Mouse (Mus musculus) embryonic facial prominence, embryonic 12.5 days (tissue): Measurements from ENCODE around the gene Ptprt. TPM values are rescaled to one million over a fixed set of nuclear protein-coding genes. Genes with fewer than 3 reads are reported as not detected.

Experiments used
- ATAC-seq: fragments of 200-750 bp; cut with Nextera tagmentation; 2 replicates; pipeline ENCODE4 v1.8.0; 2017; ENCODE audit not compliant: insufficient number of reproducible peaks, insufficient read depth, low FRiP score, low TSS enrichment
- H3K27ac ChIP-seq: fragments of 300-500 bp; sonication (generic); 2 replicates; pipeline ENCODE4 v1.5.1; 2016; ENCODE audit warnings: mild to moderate bottlenecking
- H3K27me3 ChIP-seq: fragments of 300-500 bp; sonication (generic); 2 replicates; pipeline ENCODE4 v1.6.1; 2016; ENCODE audit warnings: mild to moderate bottlenecking, moderate library complexity
- H3K36me3 ChIP-seq: fragments of 300-500 bp; sonication (generic); 2 replicates; pipeline ENCODE4 v1.6.1; 2016; ENCODE audit warnings: mild to moderate bottlenecking
- H3K4me1 ChIP-seq: fragments of 300-500 bp; sonication (generic); 2 replicates; pipeline ENCODE4 v1.6.1; 2016
- H3K4me2 ChIP-seq: fragments of 300-500 bp; sonication (generic); replicated peaks from 2 replicates; pipeline ENCODE4 v1.6.1; 2016; ENCODE audit warnings: mild to moderate bottlenecking, moderate library complexity
- H3K4me3 ChIP-seq: fragments of 300-500 bp; sonication (generic); 2 replicates; pipeline ENCODE4 v1.5.1; 2016; ENCODE audit warnings: mild to moderate bottlenecking
- H3K9ac ChIP-seq: fragments of 300-500 bp; sonication (generic); 2 replicates; pipeline ENCODE4 v1.6.1; 2016; ENCODE audit warnings: mild to moderate bottlenecking, moderate library complexity
- H3K9me3 ChIP-seq: fragments of 300-500 bp; sonication (generic); 2 replicates; pipeline ENCODE4 v1.6.1; 2016; ENCODE audit warnings: mild to moderate bottlenecking, moderate library complexity
- WGBS: fragments of 180-500 bp; shearing (Covaris S2); methylation state at CpG from one replicate; pipeline ENCODE4 v1.1.7; 2016; 5-methylcytosine and 5-hydroxymethylcytosine counted together
- polyA plus RNA-seq: library from polyadenylated mRNA; unstranded; fragments of >200 nt; fragmentation: Nextera tagmentation; extraction: Ambion mirVana; gene quantifications from 2 replicates; pipeline ENCODE4 v1.2.1, GENCODE M21; 2016

The Ptprt gene
- polyA plus RNA-seq, 1 experiment from 2014 or later: 1.3 TPM

DNA sequence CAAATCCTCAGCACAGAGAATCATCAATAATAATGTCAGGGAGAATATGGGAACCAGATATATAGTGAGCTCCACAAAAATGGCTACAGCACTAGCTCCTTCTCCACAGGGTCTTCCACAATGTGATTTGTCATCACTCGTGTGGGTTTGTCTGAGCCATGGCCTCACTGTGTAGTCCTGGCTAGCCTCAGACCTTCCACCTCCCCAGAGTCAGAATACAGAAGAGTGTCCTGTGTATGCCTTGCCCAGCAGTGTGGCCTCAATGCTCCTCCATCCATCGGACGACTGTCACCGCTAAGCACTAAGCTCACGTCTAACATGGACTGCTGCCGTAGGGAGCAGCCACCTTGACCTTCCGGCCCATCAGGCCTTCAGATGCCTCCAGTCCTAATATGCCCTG lies 83.1 kb downstream of the Ptprt start:
- Histone ChIP-seq H3K27me3 (no peaks in the 10 kb centered on the region), H3K9ac (no peak overlapping the region), H3K36me3 (no peaks in the 10 kb centered on the region), H3K27ac (no peak overlapping the region), H3K4me1 (no peaks in the 10 kb centered on the region), H3K9me3 (no peaks in the 10 kb centered on the region), H3K4me3 (no peak overlapping the region), H3K4me2 (no peak overlapping the region)
- 94% methylated on average over 7 of the region's 7 CpGs for WGBS
- no peak for ATAC-seq

DNA sequence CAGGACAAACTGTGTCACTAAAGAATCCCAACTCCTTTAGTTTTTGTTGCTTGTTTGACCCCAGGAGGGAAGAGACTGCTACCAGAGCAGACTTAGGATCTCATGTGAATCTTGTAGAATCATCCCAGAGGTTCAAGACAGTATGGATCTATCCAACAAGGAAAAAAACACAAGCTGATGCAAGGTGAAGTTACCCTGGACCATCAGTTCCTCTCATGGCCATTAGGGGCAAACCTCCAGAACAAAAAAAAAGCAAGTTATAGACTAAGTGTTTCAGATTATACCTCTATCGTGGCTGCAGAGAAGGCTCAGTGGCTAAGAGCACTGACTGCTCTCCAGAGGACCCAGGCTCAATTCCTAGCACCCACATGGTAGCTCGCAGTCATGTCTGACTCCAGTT lies 88.1 kb downstream of the Ptprt start:
- H3K4me3 ChIP-seq: no peak overlapping the region
- no peak overlapping the region for H3K4me2 ChIP-seq
- no peaks in the 10 kb centered on the region for H3K36me3 ChIP-seq
- no peak overlapping the region for H3K9ac ChIP-seq
- H3K27ac ChIP-seq: no peak overlapping the region
- no peak for ATAC-seq
- WGBS: 70% methylated on average over 2 of the region's 2 CpGs
- no peaks in the 10 kb centered on the region for H3K27me3 ChIP-seq
- no peaks in the 10 kb centered on the region for H3K4me1 ChIP-seq
- H3K9me3 ChIP-seq: no peaks in the 10 kb centered on the region

DNA sequence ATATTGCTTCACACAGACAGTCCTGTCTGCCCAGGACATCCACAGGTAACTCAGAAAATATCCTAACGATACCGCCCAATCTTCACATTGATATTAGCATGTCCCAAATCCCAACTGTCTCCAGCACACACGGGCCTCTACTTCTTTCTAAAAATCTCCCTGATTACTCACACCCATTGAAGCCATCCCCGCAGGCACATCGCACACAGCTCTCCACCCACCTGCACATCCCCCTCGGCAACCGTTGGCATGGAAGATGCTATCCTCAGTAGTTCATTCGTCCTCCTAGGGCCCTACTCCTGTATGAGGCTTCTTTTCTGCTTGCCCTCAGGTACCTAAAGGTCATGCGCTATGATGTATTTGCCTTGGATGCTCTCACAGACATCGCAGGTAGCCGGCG lies 89.9 kb downstream of the Ptprt start:
- H3K9ac ChIP-seq: no peak overlapping the region
- no peak overlapping the region for H3K27ac ChIP-seq
- H3K4me3 ChIP-seq: no peak overlapping the region
- 92% methylated on average over 12 of the region's 12 CpGs for WGBS
- no peaks in the 10 kb centered on the region for H3K36me3 ChIP-seq
- no peaks in the 10 kb centered on the region for H3K4me1 ChIP-seq
- ATAC-seq: no peak
- H3K4me2 ChIP-seq: no peak overlapping the region
- H3K27me3 ChIP-seq: no peaks in the 10 kb centered on the region
- no peaks in the 10 kb centered on the region for H3K9me3 ChIP-seq

DNA sequence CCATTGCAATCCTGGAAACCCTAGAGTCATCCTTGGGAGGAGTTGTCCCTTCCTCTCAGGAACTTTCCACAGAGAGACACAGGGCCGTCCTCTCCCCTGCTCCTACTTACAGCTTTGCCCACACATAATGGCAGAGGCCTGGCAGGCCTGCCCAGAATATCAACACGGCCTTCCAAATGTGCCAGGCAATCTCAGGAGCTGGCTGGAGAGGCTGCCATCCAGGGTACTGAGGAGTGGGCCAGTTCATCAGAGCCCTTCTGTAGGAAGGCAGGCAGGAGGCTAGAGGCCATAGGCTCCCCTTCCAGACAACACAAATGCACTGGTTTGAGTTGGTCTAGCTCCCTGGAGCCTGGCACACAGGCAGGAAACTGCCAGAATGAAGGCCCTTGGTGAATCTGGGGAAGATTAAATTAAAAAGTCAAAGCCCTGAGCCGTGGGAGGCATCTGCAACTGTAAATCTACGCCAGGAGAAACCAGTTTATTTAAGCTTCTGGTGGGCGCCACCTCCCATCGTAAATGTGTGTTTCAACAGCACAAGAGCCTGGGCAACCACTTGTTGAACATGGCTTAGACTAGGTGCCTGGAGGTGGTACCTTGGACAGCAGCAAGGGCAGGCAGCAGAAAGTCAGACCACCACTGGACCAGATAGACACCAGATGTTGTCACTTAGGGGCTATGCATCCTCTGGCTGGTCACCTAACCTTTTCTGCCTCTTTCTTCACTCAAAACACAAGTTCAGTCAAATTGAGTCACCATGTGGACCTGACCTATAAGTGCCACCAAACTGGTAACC lies 92.4 kb downstream of the Ptprt start:
- Histone ChIP-seq H3K27me3 (no peaks in the 10 kb centered on the region), H3K9me3 (no peaks in the 10 kb centered on the region), H3K36me3 (no peaks in the 10 kb centered on the region), H3K4me2 (no peak overlapping the region), H3K9ac (no peak overlapping the region), H3K4me1 (no peaks in the 10 kb centered on the region), H3K4me3 (no peak overlapping the region), H3K27ac (no peak overlapping the region)
- no peak for ATAC-seq
- WGBS: 67% methylated on average over 6 of the region's 6 CpGs

DNA sequence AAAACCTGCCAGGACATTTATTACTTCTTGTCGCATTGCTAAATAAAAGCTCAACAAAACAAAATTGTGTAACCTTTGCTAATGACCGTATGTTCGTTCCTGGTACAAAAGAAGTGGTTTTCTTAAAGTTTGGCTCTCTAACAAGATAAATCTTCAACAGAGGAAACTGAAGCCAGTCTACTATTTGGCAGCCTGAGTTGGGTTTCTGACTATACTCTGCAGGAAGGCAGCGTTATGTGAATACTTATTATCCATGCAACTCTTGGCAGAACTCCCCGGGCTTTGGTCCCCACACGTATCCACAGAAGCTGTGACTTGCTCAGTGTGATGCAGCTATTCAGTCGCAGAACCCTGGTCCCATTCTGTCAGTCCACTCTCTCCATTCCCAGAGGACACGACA lies 112.6 kb downstream of the Ptprt start:
- Histone ChIP-seq H3K4me3 (no peak overlapping the region), H3K4me2 (no peak overlapping the region), H3K9me3 (no peaks in the 10 kb centered on the region), H3K27me3 (no peaks in the 10 kb centered on the region), H3K36me3 (no peaks in the 10 kb centered on the region), H3K27ac (no peak overlapping the region), H3K9ac (no peak overlapping the region), H3K4me1 (no peaks in the 10 kb centered on the region)
- no peak for ATAC-seq
- WGBS: 89% methylated on average over 8 of the region's 8 CpGs

DNA sequence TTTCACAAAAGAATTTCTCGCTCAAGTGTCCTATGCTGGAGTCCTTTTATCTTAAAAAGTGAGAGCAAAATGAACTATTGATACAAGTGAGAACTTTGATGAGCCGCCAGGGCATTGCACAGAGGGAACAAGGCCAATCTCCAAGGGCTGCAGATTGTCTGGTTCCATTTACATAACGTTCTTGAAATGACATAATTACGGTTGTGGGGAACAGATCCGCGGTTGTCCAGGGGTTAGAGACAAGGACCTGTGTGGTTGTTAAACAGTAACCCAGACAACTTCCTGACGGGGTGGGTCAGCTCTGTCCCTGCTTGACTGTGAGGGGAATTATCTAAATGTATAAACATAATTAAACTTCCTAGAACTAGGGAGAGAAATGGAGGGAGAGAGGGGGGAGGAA lies 129.3 kb downstream of the Ptprt start:
- no peak overlapping the region for H3K9ac ChIP-seq

DNA sequence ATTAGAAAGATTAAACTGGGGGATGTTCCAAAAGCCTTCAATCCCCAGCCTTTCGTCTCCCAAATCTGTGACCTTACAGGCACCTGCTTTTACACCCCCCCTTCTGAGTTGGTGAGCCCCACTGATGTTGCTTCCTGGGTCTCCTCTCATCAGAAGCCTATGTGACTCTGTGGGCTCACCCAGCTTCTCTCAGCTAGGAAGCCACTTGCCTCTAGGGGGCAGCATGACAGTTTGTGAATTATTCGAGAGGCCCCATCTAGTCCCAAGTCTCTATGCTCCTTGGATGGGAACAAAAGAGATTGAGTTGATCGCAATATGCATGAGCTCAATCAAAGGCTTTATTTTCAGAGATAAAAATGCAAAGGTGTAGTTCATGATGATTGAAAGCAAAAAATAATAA lies 132.0 kb downstream of the Ptprt start:
- Histone ChIP-seq H3K4me2 (no peak overlapping the region), H3K27me3 (no peaks in the 10 kb centered on the region), H3K36me3 (no peaks in the 10 kb centered on the region), H3K27ac (no peak overlapping the region), H3K4me1 (no peaks in the 10 kb centered on the region), H3K4me3 (no peak overlapping the region), H3K9me3 (no peaks in the 10 kb centered on the region), H3K9ac (no peak overlapping the region)
- WGBS: 89% methylated on average over 3 of the region's 3 CpGs
- ATAC-seq: no peak

More for the DNA sequence above, 129.3 kb downstream of the Ptprt start:
- Histone ChIP-seq H3K4me2 (no peak overlapping the region), H3K27me3 (no peaks in the 10 kb centered on the region), H3K4me1 (no peaks in the 10 kb centered on the region), H3K36me3 (no peaks in the 10 kb centered on the region), H3K27ac (no peak overlapping the region), H3K9me3 (peaks cover 3% of the 10 kb centered on the region; the same call in 1 of the 2 replicates), H3K4me3 (no peak overlapping the region)
- 38% methylated on average over 7 of the region's 7 CpGs for WGBS
- ATAC-seq: no peak

DNA sequence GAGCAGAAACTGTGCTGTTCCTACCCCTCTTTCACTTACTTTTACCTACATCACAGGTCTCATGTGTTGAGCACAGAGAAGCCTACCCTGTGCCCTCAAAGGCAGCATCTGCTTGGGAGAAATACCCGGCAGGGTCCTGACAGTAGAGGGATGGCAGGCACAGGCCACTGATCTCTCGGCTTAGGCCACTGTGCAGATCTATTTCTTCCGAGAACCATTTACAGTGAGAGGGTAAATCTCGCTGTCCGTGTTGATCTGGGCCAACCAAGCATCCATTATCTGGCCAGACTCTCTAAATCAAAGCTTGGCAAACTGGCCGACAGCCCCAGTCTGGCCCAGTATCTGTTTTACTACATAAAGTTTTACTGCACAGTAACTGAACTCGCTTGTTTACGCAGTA lies 145.0 kb downstream of the Ptprt start:
- H3K36me3 ChIP-seq: no peaks in the 10 kb centered on the region
- no peaks in the 10 kb centered on the region for H3K4me1 ChIP-seq
- no peak overlapping the region for H3K9ac ChIP-seq
- no peak for ATAC-seq
- no peak overlapping the region for H3K27ac ChIP-seq
- no peaks in the 10 kb centered on the region for H3K27me3 ChIP-seq
- no peak overlapping the region for H3K4me3 ChIP-seq
- no peaks in the 10 kb centered on the region for H3K9me3 ChIP-seq
- 89% methylated on average over 8 of the region's 8 CpGs for WGBS
- H3K4me2 ChIP-seq: no peak overlapping the region

DNA sequence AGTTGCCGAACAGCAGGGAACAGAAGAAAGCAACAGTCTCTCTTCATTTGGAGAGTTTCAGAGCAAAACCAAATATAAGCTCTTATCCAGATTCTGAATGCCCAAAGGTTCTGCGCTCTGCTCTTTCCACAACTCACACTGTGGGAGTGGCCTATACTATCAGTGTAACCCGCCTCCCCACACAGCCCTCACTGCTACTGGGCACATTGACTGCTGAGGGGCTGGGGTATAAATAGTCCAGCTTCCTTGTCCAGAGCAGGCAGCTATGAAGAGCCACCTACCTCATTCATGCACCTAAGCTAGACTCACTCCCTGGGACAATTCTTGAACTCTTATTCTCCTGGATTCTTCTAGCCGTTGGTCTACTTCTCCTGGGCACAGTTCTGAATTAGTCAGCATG lies 147.9 kb downstream of the Ptprt start:
- Histone ChIP-seq H3K4me3 (no peak overlapping the region), H3K9me3 (no peaks in the 10 kb centered on the region), H3K4me1 (no peaks in the 10 kb centered on the region), H3K9ac (no peak overlapping the region), H3K36me3 (no peaks in the 10 kb centered on the region), H3K27ac (no peak overlapping the region), H3K27me3 (no peaks in the 10 kb centered on the region), H3K4me2 (no peak overlapping the region)
- 90% methylated on average over 4 of the region's 4 CpGs for WGBS
- no peak for ATAC-seq

DNA sequence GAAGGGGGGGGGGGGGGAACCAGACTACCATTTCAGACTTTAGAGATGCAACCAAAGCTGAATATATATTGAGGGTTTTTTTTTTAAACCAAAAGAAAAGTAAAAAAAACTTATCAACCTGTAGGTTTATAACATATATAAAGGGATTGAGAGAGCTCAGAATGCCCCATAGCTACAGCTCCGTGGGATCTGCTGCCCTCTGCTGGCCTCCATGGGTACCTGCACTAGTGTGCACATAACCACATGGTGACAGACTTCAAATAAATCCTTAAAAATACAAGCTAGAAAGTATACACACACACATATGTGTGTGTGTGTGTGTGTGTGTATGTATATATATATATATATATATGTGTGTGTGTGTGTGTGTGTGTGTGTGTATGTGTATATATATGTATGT lies 148.9 kb downstream of the Ptprt start:
- H3K27ac ChIP-seq: no peak overlapping the region
- no peaks in the 10 kb centered on the region for H3K27me3 ChIP-seq
- H3K9ac ChIP-seq: no peak overlapping the region
- H3K4me3 ChIP-seq: no peak overlapping the region
- no peak for ATAC-seq
- H3K4me2 ChIP-seq: no peak overlapping the region
- 85% methylated on average over 1 of the region's 1 CpGs for WGBS
- H3K4me1 ChIP-seq: no peaks in the 10 kb centered on the region
- no peaks in the 10 kb centered on the region for H3K9me3 ChIP-seq
- H3K36me3 ChIP-seq: no peaks in the 10 kb centered on the region

DNA sequence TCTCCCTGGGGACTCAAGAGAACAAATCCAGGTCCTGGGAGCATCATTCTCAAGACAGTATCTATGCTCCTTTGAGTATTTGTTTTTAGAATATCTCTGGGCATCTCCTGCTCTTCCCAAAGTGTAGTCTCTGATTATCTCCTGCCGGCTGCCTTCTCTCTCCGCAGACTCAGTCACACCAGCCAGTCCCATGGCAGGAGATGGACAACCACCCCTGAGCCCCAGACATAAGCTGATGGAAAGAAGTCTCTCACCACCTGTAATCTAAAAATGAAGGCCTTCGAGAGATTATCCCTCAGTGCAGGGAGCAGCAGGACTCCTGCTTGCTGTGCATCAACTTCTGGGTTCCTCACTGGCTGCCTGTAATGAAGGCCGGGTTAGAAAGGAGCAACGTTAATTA lies 151.9 kb downstream of the Ptprt start:
- WGBS: 84% methylated on average over 5 of the region's 5 CpGs
- H3K9ac ChIP-seq: no peak overlapping the region
- H3K4me2 ChIP-seq: no peak overlapping the region
- no peak for ATAC-seq
- no peak overlapping the region for H3K27ac ChIP-seq
- H3K36me3 ChIP-seq: no peaks in the 10 kb centered on the region
- no peaks in the 10 kb centered on the region for H3K4me1 ChIP-seq
- H3K27me3 ChIP-seq: no peaks in the 10 kb centered on the region
- no peak overlapping the region for H3K4me3 ChIP-seq
- no peaks in the 10 kb centered on the region for H3K9me3 ChIP-seq

DNA sequence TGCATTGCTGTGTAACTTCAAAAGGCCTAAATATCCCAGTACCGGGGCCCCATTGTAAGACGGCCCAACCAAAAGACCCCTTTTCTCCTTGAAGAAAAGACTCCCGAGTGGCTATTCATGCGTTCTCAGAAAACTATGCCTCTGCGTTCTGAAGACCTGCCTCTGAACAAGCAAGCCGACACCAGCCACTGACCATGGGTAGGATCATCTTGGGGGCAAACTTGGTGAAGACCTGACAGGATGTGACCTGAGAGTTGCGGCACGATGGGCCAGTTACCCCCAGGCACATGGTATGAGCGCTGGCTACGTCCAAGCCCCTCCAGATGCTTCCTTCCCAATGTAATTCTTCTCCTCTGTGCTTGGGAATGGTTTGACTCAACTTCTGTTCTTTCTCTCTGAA lies 153.3 kb downstream of the Ptprt start:
- Histone ChIP-seq H3K4me1 (no peaks in the 10 kb centered on the region), H3K27me3 (no peaks in the 10 kb centered on the region), H3K27ac (no peak overlapping the region), H3K36me3 (no peaks in the 10 kb centered on the region), H3K9ac (no peak overlapping the region), H3K4me3 (no peak overlapping the region), H3K4me2 (no peak overlapping the region), H3K9me3 (no peaks in the 10 kb centered on the region)
- WGBS: 80% methylated on average over 10 of the region's 10 CpGs
- no peak for ATAC-seq
